In the genomic region with DNA sequence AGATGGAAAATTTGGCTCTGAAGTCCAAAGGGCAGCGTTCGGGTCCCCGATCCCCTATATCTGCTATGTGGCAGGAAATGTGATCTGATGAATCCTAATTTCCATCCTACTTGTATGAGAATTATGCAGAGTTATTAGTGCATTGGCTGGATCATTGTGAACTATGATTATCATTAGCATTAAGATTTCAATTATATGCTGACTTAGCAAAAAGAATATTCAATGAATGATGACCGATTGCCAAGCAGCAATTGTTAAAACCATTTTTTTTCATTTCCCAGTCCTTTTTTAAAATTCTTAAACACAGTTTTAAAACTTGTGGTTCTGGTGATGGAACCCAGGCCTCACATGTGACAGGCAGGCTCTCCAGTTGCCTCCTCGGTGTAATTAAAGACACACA, we compare ENCODE assay signal across 3 mouse cellular contexts.
TF ChIP-seq lines count a peak whose summit lies in the region.

No protein-coding gene starts in this region.

TF ChIP-seq in CH12.LX, 34 proteins besides CTCF, POLR2A, EP300 and RAD21:
- no peak for TF ChIP-seq SMC3 (IDR thresholded peaks at IDR 0.05; ENCODE audit: low read depth, low read length)
- peak; percentile 91 for TF ChIP-seq MAFK (IDR thresholded peaks at IDR 0.05; ENCODE audit: insufficient replicate concordance, low read length)

TF ChIP-seq in ES-E14, 5 proteins besides CTCF, POLR2A, EP300 and RAD21:
- TF ChIP-seq CHD2 (IDR thresholded peaks at IDR 0.05; ENCODE audit: low read depth, low read length) (no peak), MAFK (IDR thresholded peaks at IDR 0.05; ENCODE audit: insufficient read depth, low read depth, low read length) (peak; percentile 91), ZC3H11A (IDR thresholded peaks at IDR 0.05; ENCODE audit: borderline replicate concordance, low read depth, low read length) (no peak)

TF ChIP-seq in MEL, 35 proteins besides CTCF, POLR2A, EP300 and RAD21:
- peak; percentile 73; the same call in 1 of the 2 replicates for TF ChIP-seq MAFK (IDR thresholded peaks at IDR 0.05; ENCODE audit: borderline replicate concordance, low read depth, low read length)
- no peak for TF ChIP-seq TBP (IDR thresholded peaks at IDR 0.05; ENCODE audit: low read depth, low read length)
